Mouse (Mus musculus): ENCODE data around the gene Sbk3.

DNA sequence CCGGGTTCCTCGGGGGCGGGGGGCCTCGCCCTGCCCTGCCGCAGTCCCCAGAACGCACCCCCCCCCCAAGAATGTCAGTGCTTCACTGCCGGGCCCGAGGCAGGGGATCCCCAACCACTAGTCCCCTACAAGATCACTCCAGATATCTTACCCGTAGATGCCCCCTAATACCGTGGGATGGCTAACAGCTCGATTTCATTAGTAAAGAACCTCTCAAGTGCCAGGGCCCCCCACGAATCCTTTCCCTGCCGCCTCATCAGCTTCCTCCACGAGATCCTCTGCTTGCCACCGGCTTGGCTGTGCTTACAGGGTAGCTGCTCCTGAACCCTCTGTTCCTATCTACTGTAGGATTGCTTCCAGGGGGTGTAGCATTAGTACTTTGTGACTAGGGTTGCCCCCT is 49.7 kb upstream of the Sbk3 start:
- TF ChIP-seq POLR2AphosphoS2 (IDR thresholded peaks at IDR 0.05; ENCODE audit: insufficient read length, low read depth) (no peak), MAX (IDR thresholded peaks at IDR 0.05; ENCODE audit: low read depth) (no peak), TCF3 (IDR thresholded peaks at IDR 0.05; ENCODE audit: insufficient read length, low read depth) (no peak), MYOG (IDR thresholded peaks at IDR 0.05; ENCODE audit: control insufficient read depth in 1 of 3, insufficient read depth in 1 of 3, insufficient read length in 2 of 3, low read depth in 2 of 3) (no peak), USF1 (IDR thresholded peaks at IDR 0.05; ENCODE audit: low read depth) (no peak), TCF12 (IDR thresholded peaks at IDR 0.05; ENCODE audit: insufficient read depth, poor library complexity, severe bottlenecking) (no peak), POLR2A (IDR thresholded peaks at IDR 0.05; ENCODE audit: insufficient read length, low read depth) (no peak), REST (IDR thresholded peaks at IDR 0.05; ENCODE audit: insufficient read depth, insufficient read length) (no peak)
